Mouse (Mus musculus) kidney, adult 8-10 months (tissue): ENCODE data around the gene Drd5.

Experiments
- DNase-seq, 2 experiments: peaks; one replicate each; pipeline ENCODE4 v3.0.0; 2022

The Drd5 gene

DNA sequence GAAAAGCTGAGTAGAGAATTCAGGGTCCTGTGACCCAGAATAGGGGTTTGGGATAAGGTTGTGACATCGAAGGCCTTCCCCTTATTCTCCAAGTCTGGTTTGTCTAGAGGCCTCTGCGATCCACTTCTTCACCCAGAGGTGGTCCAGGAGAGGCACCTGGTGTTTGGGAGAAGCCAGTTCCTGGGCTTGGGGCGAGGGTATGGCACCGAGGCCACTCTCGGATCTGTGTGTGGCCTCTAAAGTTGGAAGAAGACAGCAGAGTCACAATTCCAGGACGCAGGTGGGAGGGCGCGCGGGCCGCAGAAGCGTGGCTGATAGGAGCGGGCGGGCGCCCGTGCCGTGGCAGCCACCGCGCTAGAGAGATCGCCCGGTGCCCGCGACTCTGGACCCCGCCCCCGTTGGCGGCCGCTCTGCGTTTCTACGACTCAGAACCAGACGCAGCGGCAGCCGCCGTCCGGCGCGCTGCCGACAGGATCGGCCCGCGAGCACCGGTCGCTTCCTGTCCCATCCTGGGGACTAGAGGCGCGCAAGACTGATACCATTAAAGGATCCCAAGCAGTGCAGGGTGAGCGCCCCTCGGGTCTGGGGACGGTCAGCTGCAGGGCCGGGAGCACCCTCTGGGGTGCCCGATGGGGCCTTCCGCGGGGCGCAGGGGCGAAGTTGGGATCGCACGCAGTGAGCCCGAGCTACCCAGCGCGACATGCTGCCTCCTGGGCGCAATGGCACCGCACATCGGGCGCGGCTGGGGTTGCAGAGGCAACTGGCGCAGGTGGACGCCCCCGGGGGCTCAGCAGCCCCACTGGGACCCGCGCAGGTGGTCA, at the start of gene Drd5:
Drd5 (plus strand) TSS at position 402 of the 821 bp plus-strand sequence.
- DNase-seq, result no peak

DNA sequence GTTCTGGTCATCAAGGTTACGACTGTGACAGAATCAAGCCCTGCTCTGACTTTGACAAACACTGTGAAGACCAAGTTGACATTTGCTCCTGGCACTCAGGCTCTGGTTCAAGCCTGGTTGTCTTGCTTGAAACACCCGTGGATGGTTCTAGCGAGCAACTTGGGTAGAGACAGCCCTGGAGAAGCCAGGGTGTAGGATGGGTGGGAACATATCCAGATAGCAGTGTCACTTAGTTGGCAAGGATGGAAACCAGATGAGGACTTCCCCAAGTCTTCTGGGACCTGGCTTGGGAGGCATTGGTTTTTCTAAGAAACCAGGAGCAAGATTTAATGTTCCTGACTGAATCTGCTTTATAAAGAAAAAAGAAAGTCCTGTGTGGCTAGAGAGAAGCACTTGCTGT, 48.2 kb upstream of the Drd5 start:
- DNase-seq, result no peak

DNA sequence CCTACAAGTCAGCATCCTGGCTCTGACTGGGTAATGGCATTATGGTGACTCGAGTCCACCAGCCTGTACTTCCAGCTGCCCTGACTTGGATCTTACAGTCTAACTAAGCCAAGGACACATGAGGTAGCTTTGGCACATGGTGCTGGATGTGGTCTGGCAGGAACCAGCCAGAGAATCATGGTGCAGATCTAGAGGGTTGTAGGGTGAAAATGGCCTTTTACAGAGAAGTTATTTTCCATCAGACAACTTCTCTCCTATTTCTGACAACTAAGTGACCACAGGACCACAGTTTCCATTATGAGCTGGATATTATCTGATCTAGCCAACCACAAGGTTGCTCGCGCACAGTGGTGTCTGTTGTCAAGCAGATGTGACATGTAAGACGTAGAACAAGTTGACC, 45.3 kb upstream of the Drd5 start:
- DNase-seq, result no peak

DNA sequence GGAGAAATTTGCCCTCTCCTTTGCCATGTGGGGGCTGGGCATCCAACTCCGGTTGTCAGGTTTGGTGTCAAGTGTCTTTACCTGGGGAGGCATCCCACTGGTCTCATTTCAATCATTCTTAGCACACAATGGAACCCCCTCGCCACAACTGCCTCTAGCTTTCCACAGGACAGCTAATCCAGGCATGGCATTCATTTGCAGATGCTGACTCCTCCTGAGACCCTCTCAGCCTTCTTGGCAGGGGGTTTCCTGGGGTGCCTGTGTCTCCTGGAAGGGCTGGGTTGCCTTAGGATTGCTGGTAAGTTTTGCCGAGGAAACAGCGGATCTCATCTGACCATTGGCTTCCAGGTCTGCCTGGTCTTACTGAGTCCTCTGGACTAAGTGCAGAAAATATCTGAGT, 43.4 kb upstream of the Drd5 start, which contains the start of gene Otop1:
Otop1 (plus strand) TSS at position 202 of the 400 bp plus-strand sequence.
- no peak for DNase-seq

DNA sequence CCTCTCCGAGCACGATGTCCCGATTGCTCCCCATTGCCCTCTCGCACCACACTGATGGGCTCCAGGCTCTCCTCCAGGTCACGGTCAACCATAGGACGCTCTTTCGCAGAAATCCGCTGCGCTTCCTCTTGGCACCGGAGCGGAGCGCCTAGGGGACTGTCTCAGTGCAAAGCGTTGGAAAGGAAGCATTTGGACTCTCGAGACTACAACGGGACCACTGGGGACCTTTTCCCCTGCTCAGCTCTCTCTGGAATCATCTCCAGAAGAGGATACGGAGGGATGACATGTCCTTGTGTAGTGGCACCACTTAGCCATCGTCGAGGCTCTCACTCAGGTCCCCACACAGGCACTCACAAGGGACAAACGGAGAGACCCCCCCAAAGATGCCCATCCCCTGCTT, 42.7 kb upstream of the Drd5 start:
- DNase-seq, result no peak

DNA sequence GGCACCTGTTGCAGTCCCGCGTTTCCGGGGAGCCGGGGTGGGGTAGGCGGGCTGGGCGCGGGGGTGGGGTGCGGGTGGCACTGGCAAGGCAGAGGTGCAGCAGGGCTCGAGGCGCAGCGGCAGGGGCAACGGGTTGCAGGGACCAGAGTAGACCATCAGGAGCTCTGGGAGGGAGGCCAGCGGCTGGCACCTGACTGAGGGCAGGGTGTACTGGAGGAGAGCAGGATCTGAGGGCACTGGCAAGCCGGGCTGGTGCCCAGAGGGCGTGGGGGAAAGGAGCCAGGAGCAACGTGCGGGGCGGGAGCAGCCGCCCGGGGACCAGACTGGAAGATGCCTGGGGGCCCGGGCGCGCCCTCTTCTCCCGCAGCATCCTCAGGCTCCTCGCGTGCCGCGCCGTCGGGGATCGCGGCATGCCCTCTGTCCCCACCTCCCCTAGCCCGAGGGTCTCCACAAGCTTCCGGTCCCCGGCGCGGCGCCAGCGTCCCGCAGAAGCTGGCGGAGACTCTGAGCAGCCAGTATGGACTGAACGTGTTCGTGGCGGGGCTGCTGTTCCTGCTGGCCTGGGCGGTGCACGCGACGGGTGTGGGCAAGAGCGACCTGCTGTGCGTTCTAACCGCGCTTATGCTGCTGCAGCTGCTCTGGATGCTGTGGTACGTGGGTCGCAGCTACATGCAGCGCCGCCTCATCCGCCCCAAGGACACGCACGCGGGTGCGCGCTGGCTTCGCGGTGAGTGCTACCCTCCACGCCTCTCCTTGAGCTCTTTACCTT, 41.9 kb upstream of the Drd5 start:
- DNase-seq, result no peak

DNA sequence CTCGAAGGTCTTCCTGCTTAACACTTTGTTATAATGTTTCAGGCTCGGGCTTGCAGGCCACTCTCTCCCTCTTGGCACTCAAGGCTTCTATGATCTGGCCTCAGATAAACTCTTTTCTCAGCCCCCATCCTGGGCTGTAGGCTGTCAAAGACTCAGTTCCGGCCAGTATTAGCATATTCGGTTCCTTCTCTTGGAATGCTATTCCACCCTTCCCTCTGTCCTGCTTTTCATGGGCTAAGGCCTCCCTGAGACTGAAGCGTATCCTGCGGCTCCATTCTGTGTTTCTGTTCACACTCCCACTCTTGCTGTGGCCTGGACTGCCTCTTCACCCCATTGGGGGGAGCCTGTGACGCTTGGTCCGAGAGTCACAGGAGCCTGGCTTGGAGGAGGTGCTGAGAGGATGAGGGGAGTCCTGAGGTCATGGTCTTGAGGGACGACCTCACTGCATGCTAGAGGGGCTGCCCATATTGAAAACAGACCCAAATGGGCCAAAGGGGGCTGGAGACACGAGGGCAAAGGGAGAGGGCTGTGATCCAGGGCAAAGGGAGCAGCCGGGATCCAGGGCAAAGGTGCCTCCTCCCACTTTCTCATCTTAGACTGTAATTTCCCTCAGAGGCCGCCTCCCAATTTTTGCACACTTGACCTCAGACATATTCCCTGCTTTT, 41.1 kb upstream of the Drd5 start:
- DNase-seq, result no peak

DNA sequence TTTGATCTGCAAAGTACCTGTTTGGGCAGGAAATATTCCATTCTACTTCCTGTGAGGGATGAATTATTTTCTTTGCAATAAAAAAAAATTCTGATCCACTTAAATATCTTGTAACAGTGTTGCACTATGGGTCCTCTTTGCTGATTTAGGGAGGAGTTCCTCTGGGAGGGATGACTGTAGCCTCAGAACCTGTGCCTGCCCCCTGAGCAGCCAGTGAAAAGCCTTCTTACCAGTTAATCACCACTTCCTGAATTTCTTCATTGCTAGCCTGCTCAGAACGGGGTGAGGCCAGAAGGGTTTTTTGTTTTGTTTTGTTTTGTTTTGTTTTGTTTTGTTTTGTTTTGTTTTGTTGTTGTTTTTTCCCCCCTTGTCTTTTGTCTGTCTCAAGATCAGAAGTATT, 39.1 kb upstream of the Drd5 start:
- no peak for DNase-seq

DNA sequence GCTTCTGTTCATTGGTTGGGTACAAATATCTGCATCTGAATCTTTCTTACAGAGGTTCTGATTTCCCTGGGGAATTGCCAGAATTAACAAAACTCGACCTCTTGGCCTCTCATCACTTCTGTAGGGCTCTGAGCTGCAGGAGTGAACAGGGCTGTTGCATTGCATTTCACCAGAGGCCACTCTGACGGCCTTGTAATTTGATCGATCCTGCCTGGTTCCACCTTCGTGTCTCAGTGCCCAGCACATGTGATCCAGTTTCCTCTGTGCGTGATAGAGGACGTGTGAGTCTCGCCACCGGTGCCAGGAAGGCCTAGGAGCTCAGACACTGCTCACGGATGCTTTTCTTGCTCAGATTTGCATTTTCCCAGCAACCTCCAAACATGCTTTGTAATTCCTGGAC, 33.4 kb upstream of the Drd5 start:
- no peak for DNase-seq

DNA sequence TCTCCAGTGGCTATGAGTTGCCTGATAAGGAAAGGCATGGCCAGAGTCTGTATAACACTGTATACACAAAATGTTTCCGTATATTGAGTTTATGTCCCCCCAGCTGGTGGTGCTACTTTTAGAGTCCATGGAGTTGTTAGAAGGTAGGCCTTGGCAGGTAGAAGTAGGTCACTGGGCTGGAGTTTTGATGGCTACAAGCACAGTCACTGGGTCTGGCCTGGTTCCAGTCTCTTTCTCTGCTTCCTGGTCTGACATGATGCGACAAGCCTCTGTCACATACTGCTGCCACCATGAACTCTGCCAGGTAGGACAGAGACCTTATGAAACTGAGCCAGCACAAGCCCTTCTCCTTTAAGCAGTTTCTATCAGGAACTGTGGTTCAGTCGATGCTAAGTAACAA, 30.7 kb upstream of the Drd5 start:
- no peak for DNase-seq

DNA sequence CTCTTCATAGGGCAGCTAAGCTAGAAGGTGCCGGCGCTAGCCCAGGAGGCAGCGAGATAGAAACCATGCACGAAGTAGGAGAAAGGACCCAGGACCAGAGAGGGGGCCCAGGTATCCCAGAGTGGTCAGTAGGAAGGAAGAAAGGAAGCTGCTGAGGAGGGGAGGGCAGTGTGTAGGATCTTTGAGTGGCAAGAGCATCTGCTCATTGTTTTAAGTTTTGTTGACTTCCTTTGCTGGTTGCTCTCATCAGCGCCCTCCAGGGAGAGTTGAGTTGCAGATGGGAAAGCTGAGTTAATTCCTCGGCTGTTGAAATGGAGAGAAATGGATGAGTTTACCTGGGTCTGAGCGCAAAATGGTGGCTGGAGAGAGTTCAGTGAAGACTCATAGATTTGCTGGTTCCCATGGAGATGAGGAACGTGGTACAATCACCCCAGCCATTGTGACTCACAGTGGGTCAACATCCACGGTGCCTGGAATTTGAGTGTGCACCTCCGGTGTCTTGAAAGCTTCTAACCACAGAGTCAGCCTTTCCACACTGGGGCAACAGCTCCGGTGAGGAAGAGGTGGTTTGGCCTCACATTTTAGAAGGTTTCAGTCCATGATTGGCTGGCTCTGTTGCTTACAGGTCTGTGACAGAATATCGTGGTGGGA, 17.3 kb upstream of the Drd5 start:
- no peak for DNase-seq

DNA sequence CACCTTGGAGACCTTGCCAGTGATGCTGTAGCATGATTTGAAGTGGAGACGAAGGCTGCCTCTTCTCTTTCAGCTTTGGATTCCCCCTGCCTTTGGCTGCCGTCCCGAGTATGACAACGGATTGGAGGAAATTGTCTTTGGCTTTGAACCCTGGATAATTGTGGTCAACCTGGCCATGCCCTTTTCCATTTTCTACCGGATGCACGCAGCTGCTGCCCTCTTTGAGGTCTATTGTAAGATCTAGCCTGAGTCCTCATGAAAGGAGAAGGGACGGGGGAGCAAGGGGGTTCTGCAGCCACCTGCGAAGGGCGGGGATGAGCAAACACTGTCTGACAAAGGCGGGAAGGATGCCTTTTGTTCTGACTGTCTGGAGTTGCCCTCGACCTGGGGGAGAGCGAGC, 16.5 kb upstream of the Drd5 start:
- DNase-seq, result no peak

DNA sequence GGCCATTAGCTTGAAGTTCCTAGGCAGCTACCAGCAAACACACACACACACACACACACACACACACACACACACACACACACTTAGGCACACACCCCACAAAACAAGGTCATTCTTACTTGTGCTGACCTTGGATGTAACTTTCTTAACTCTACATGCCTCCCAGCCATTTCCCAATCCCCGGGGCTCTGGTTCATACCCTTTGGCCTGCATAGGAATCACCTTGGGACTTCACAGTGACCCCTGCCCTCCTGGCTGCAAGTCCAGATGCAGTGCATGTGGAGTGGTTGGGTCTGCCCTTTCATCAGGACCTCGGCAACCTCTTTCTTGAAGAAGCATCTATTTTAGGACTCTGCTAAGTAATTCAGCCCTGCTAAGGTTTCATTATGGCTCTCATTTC, 13.9 kb upstream of the Drd5 start:
- DNase-seq, result no peak

DNA sequence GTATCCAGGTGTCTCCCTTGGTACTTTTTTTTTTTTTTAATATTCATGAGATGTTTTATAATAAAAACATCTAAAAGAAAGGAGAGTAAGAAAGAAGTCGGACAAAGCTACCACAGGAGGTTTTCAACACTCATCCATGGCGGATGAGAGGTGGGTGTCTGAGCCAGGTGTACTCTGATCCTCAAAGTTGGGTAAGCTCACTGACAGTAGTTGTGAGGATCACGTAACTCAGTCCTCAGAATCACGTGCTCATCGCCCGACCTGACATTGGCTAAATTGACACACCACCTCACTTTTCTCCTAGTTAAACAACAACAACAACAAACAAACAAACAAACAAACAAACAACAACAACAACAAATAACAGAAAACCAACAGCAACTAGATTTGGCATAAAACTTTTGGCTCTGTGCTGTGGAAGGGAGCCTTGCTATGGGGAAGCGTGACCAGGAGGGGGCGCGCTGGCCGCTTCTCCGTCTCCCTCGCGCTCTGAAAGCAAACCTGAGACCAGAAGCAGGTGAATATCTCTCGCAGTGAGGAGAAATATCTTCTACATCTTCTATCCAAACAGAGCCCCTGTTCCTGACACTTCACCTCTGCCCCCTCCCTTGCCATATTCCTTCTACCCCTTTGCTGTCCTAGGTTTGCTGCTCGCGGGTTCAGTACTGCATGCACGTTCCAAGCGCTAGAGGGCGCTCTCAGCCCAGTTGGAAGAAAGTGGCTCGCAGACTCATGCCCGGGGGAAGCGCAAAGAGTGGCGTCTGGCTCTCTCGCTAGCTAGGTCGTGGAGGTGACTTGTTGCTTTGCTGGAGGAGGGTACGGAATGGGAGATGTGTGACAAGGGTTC, 11.7 kb upstream of the Drd5 start:
- DNase-seq, result peak; percentile 81 to 92

DNA sequence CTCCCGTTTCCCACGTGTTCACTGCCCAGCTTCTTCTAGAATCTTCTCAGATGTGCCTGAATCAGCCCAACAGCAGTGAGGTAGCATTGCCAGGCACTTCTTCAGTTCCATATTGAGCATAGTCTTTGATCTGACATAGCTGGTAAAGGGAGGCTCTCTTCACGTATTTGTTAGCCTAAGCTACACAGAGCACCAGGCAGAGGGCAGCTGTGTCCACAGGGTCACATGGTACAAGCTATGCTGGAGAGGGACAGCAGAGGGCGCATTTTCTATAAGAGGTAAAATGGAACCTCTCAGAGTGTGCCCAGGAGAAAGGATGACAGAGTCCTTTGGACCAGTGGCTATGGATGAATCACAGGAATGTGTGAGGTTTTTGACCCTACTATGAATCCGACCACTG, 10.3 kb upstream of the Drd5 start:
- DNase-seq, result peak; percentile 47 to 78

DNA sequence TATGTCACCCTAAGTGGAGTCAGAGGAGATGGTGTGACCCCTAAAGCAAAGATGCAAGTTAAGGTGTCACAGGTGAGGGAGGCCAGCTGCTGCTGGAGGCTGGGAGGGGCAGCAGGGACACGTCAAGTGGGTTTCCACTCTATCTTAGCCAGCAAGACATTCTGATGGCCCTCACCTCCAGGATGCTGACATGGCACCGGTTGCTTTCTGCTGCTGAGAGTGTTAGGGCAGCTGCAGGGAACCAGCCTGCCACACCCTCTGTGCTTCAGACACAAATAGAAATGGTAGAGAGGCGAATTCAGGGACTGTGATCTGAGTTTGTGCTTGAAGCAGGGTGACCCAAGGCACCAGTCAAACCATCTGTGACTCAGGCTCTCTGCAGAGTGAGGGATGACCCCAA, 9.4 kb upstream of the Drd5 start:
- DNase-seq, result no peak

DNA sequence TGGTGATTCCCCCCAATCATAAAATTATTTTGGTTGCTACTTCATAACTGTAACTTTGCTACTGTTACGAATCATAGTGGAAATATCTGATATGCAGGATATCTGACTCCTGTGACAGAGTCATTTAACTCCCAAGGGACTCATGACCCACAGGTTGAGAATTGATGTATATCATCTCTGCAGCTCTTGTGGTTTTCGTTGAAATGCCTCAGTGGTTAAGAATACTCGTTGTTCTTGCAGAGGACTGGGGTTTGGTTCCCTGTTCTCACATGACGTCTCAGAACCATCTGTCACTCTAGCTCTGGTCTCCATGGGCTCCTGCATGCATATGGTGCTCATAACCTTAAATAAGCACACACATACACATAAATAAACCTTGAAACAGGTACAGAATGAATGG, 14.2 kb downstream of the Drd5 start:
- DNase-seq, result no peak

DNA sequence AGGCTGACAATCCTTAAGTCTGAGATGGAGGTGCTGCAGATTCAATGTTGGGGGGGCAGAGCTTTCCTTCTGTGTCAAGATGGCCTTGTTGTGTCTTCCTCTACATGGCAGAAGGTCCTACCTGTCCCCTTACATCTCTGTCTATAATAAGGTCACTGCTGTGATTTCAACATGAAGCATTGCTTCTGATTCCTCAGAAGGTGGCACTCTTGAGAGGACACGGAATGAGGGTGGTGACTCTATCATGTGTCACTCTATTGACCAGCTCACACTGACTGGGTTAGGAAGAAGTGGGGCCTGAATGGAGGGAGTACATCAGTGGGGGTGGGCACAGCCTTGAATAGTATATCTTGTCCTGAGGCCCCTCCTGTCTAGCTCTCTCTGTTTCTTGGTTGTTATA, 15.4 kb downstream of the Drd5 start:
- no peak for DNase-seq

DNA sequence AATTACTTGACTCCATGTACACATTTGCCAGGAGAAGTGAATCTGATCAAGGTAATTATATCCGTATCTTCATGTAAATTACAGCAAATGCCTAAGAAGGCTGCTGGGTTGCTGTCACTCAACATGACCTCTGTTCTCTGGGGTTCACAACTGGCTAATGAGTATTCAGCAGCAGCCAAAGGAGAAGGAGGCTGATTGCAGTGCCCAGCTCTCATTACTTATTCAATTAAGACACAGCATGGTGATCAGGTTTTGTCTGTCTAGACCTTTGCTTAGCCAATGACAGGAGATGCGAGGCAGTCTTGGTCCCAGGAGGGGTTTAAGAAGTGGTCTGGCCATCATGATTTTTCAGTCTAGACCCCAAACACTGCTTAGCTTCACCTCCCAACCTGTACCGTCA, 23.9 kb downstream of the Drd5 start:
- DNase-seq, result no peak

DNA sequence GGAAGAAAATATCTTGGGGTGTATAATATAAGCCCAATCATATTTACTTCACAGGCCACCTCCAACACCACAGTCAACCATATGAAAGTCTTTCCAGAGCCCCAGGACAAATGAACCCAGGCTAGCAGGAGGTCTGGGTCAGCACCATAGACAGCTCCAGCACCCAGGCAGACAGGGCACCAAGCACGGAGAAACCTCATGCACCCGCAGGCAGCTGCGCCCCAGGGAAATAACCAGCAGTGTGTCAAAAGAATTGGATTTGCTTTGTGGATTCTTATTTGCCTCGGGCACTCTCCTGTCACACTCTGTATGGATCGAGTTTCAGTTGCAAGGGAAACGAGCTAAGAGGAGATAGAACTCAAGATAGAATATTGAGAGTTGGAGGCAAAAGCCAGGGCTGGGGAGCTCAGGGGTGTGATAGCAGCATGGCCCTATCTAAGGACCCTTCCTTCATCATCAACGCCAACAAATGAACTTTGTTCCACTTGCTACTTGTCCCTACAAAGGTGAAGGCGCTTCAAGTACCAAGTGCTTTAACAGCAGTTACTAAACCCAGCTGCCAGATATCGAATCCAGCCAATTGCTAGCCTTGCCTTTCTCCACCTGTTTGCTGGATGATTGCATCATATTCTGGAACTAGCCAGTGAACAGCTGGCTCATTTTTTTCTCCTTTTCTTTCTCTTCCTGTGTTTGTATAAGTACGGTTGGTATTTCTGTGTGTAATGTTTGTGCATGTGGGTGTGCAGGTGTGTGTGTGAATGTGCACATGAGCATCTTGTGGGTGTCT, 27.7 kb downstream of the Drd5 start:
- DNase-seq, result peak in 1 of 2 experiments; percentile 11

DNA sequence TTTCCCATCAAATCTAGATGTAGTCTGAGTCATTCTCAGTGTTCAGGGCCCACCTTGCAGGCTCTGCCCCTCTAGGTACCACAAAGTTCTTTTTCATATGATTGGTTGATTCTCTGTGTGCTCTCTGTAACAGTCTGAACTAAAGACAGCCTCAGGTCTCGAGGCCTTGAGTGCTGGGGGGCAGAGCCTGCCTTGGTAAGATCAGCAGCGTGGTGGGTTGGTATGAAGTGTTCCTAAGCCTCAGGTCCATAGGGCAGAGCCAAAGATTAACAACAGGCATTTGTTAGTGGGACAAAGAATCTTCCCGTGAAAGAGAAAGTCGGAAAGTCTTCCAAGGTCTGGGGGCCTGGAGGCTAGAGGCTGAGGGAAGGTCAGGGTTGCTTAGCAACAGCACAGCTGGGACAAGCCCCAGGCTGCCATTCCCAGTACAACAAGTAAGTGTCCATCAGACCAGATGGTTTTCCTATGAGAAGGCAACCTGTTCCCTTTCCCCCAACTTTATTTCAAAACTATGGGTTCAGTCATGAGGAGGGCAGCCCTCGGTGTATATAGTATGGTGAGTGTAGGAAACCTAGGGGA, 31.3 kb downstream of the Drd5 start:
- DNase-seq, result no peak
